Mouse (Mus musculus): ENCODE measurements around the gene Llgl1.

Llgl1 gene

DNA sequence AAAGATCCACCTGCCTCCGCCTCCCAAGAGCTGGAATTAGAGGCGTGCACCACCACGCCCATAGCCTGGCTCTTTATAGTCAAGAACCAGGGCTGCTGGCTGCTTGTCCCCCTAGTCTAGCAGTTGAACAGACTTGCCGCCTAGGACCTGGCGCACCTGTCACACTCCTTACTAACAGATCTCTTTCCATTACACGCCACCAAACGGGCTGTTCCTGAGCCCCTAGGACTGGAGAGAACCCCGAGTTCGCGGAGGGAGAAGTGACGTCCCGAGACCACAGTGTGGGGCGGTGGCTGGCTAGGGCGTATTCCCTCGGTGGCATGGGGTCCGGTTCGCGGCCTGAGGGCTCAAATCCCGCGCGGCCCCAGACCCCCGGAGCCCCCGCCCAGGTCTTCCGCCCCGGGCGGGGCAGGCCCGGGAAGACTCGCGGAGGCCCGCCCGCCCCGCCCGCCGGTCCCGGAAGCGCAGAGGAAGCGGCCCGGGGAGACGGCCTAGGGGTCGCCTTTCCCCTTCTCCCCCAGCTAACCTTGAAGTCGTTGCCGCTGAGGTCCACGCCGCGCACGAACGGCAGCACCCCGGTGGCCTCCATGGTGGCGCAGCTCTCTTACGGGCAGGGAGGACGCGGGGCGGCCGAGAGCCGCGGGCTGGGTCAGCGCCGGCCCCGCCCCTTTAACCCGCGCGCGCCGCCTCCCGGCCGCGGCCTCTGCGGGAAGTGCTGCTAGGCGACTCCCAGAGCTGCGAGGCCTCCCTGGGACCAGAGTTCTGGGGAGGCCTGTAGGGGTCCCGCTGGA is 27.3 kb downstream of the Llgl1 start, which contains the start of gene Flii:
Flii (minus strand) TSS at position 663 of the 791 bp plus-strand sequence.
- peak; percentile 56 for DNase-seq (ENCODE audit: low read depth, low spot score)

DNA sequence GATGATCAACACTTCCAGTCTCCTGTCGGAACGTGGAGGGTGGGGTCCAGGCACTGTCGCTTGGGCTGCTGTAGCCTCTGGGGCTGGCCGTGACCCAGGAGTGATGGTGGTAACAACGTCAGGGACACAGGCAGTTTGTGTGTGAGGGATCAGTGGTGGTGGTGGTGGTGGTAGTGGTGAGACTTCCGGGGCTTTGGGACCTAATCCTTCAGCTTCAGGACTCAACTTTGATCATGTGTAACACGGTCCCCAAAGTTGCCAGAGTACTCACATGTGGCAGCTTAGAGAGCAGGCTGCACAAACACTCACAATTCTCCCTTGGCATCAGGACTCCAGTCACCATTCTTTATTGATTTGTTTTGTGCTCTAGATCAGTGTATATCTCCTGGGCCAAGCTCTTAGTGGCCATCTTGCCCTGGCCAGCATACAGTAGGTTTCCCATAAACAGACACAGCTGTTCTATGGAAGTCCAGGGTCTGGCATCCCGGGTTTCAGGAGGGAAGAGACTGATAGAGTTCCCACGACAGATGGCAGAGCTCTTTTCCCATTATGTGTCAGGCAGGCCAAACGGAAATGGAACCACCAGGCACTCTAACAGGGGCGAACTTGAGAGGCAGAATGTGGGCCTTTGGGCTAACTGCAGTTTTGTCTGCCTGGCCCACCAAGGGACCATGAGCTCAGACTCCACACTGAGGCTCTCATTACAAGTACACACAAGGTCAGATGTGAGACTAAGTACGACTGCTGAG is 28.0 kb downstream of the Llgl1 start:
- no peak for DNase-seq (ENCODE audit: low read depth, low spot score)

GRCm38 (mm10) chr11:60728260-60728761 is 28.8 kb downstream of the Llgl1 start, which contains the start of gene Mief2:
Gene Mief2, plus strand, starts transcription at chr11:60728398.
- peak; percentile 85 for DNase-seq (ENCODE audit: low read depth, low spot score)

GRCm38 (mm10) chr11:60729217-60729641 is 29.7 kb downstream of the Llgl1 start:
- no peak for DNase-seq (ENCODE audit: low read depth, low spot score)

DNA sequence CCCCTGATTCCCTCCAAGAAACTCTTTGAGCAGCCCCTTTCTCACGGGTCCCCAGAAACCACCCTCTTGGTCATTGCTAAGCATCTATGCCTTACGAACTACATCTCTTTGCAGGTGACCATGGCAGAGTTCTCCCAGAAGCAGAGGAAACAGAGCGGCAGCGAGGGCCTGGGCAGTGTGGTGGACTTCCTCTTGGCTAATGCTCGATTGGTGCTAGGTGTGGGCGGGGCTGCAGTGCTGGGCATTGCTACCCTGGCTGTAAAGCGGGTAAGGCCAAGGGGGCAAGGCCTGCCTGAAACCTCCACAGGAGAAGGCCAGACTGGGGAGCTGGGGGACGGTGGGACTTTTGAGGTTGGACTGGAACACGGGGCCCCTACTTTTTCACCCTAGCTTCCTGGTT is 30.6 kb downstream of the Llgl1 start:
- no peak for DNase-seq (ENCODE audit: low read depth, low spot score)

- no peak for DNase-seq (ENCODE audit: low read depth, low spot score)
Observed at GRCm38 (mm10) chr11:60731251-60731650, 31.7 kb downstream of the Llgl1 start.

DNA sequence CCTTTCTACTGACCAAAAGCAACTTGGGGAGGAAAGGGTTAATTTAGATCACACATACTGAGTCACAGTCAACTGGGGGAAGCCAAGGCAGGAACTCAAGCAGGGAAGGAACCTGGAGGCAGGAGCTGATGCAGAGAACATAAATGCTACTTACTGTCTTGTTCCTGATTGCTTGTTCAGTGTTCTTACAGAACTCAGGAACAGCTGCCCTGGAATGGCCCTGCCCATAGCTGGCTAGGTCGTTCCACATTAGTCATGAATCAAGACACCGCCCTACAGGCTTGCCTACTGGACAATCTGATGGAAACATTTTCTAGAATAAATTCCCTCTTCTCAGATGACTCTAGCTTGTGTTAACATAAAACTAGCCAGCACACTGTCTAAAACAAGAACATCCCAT is 34.7 kb downstream of the Llgl1 start:
- no peak for DNase-seq (ENCODE audit: low read depth, low spot score)

GRCm38 (mm10) chr11:60735191-60735590 is 35.7 kb downstream of the Llgl1 start:
- no peak for DNase-seq (ENCODE audit: low read depth, low spot score)

GRCm38 (mm10) chr11:60736491-60736890 is 37.0 kb downstream of the Llgl1 start:
- no peak for DNase-seq (ENCODE audit: low read depth, low spot score)

DNA sequence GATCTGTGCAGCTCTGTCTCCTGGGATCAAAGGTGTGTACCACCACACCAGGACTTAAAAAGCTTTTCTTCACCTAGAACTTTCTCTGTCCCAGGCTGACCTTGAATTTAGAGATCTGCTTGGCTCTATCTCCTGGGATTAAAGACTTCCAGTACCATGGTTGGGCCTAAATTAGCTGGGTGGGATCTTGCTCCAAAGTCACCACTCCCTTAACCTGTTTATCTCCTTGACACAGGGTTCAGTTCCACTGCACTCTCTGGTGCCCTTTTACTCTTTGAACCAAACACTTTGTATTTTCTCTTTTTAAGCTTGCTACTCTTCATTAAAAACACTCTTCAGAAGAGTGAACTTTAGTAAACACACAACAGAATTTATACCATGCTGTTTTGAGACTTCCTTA is 37.9 kb downstream of the Llgl1 start:
- no peak for DNase-seq (ENCODE audit: low read depth, low spot score)

DNA sequence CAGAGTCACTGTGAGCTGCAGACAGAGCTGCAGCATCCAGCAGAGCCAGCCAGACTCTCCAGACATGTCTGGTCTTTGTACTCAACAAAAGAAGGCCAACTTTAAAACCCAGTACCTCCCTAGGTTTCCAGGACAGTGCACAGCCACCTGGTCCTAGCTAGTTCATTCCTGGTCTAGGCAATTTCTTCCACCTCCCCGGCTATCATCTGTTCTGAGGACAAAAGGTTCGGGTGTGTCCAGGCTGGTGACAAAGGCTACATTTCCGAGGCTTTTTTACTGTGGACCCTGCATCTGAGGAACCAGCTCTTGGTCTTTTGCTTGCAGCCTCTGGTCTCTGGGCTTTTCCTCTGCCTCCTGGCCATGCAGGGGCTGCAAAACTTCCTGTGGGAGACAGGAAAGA is 40.8 kb downstream of the Llgl1 start:
- no peak for DNase-seq (ENCODE audit: low read depth, low spot score)

DNA sequence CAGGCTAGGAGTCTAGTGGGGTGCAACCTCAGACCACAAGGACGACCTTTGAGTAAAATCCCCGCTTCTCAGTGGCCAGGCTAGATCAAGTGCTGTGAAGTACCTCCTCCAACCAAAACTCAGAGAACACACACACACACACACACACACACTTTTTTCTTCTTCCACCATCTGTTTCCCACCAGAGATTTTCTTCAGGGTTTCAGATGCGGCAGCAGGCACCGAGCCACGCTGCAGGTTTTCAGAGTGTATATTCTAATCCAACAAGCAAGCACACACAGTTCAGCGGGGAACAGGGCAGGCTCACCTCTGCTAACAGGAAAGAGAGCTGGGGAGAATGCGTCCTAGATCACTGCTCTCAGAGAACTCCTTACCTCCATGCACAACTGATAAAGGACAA is 56.0 kb downstream of the Llgl1 start:
- no peak for DNase-seq (ENCODE audit: low read depth, low spot score)

DNA sequence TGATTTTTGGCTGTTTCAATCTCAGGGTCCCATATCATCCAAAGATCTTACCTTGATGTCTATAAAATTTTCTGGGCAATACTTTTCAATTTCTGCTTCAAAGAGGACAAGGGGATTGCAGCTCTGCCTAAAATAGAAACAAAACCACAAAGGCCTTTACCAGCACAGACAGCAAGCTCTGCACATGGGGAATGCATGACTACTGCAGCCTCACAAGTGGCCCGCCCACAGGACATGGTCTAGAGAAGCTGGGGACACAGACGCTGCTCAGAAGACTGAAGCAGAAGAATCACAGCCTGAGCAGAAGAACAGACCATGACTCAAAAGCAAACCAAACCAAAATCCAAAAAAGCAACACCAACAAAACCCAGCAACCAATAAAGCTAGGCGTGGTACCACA is 62.2 kb downstream of the Llgl1 start:
- no peak for DNase-seq (ENCODE audit: low read depth, low spot score)

All from retina, adult 2 months (tissue).